Mouse (Mus musculus) neutrophil, adult 5-6 weeks (primary cell): ENCODE results near the gene Slc27a1. TPM values are rescaled to one million over a fixed set of nuclear protein-coding genes. Genes with fewer than 3 reads are reported as not detected.

ENCODE experiments used
- total RNA-seq: library from RNA; stranded (forward); fragments of 200-1000 nt; gene quantifications from 2 replicates; pipeline ENCODE4 v1.2.3, GENCODE M21; 2017

Gene Slc27a1
- total RNA-seq, 1 experiment from 2014 or later = 5.7 TPM

Other genes starting within 250 kb of the Slc27a1 start
- 160 and 172 TPM in 2 replicates for gene Use1, start 202.0 kb upstream of the Slc27a1 start, total RNA-seq
- gene Ocel1, start 197.6 kb upstream of the Slc27a1 start, total RNA-seq = 31.3 and 46.7 TPM in 2 replicates
- gene Nr2f6, start 186.9 kb upstream of the Slc27a1 start, total RNA-seq = 8.6 and 9.2 TPM in 2 replicates
- not detected in 2 replicates for gene Ushbp1, start 173.1 kb upstream of the Slc27a1 start, total RNA-seq
- 57.7 and 63.6 TPM in 2 replicates for gene Babam1, start 172.0 kb upstream of the Slc27a1 start, total RNA-seq
- 0.61 TPM in 1 of 2 replicates, not detected in the other for gene Ankle1, start 162.9 kb upstream of the Slc27a1 start, total RNA-seq
- gene Abhd8, start 105.2 kb upstream of the Slc27a1 start, total RNA-seq = 7.8 and 11.0 TPM in 2 replicates
- gene Mrpl34, start 103.9 kb upstream of the Slc27a1 start, total RNA-seq = 18.0 and 19.5 TPM in 2 replicates
- 29.2 and 34.6 TPM in 2 replicates for gene Dda1, start 99.7 kb upstream of the Slc27a1 start, total RNA-seq
- gene Ano8, start 82.9 kb upstream of the Slc27a1 start, total RNA-seq = 6.1 and 8.5 TPM in 2 replicates
- 15.2 and 19.7 TPM in 2 replicates for gene Gtpbp3, start 80.8 kb upstream of the Slc27a1 start, total RNA-seq
- not detected in 2 replicates for gene Plvap, start 57.1 kb upstream of the Slc27a1 start, total RNA-seq
- gene Ccdc194, start 43.2 kb upstream of the Slc27a1 start, total RNA-seq = not detected in 2 replicates
- gene Bst2, start 31.4 kb upstream of the Slc27a1 start, total RNA-seq = 7.6 and 18.4 TPM in 2 replicates
- gene Mvb12a, start 26.0 kb upstream of the Slc27a1 start, total RNA-seq = 35.4 and 39.8 TPM in 2 replicates
- gene Tmem221, start 10.0 kb upstream of the Slc27a1 start, total RNA-seq = 0.25 and 0.58 TPM in 2 replicates
- not detected in 2 replicates for gene Nxnl1, start 2.3 kb upstream of the Slc27a1 start, total RNA-seq
- gene Pgls, start 23.3 kb downstream of the Slc27a1 start, total RNA-seq = 45.6 and 55.1 TPM in 2 replicates
- 94.7 and 127 TPM in 2 replicates for gene Fam129c, start 28.8 kb downstream of the Slc27a1 start, total RNA-seq
- 92.2 and 92.5 TPM in 2 replicates for gene Colgalt1, start 42.1 kb downstream of the Slc27a1 start, total RNA-seq
- gene Unc13a, start 102.9 kb downstream of the Slc27a1 start, total RNA-seq = 0.12 TPM in 2 replicates
- gene Jak3, start 107.4 kb downstream of the Slc27a1 start, total RNA-seq = 19.0 and 25.7 TPM in 2 replicates
- gene Insl3, start 120.3 kb downstream of the Slc27a1 start, total RNA-seq = 4.5 and 10.0 TPM in 2 replicates
- gene B3gnt3, start 132.9 kb downstream of the Slc27a1 start, total RNA-seq = 0.58 and 0.86 TPM in 2 replicates
- gene Fcho1, start 156.8 kb downstream of the Slc27a1 start, total RNA-seq = 78.8 and 80.4 TPM in 2 replicates